Comparison of ENCODE assay signal across 12 mouse cellular contexts in genomic region chr7:67112495-67113216, GRCm38 (mm10).
A peak's percentile ranks its signal among the peaks of the same experiment; 100 is the strongest.
DNase-seq lines count a peak whose midpoint lies in the region; ATAC-seq and TF ChIP-seq lines count a peak whose summit lies in the region.
"Had no signal": no experiment of that assay in that cellular context is flagged by ENCODE, and none has a peak within 500 bp of the region (broad histone marks: within the 10 kb centered on the region; RNA-seq: fewer than 3 reads in every experiment).

No protein-coding gene starts in this region.

- H3K4me1 ChIP-seq in intestine, embryonic 15.5 days (replicated peaks) = no peaks in the 10 kb centered on the region

- H3K9ac ChIP-seq in intestine, embryonic 15.5 days = no peak overlapping the region
- H3K9ac ChIP-seq: embryonic facial prominence, embryonic 13.5 days; heart, embryonic 15.5 days; neural tube, embryonic 13.5 days had no signal

- no peaks in the 10 kb centered on the region for H3K27me3 ChIP-seq in C2C12 (ENCODE audit: control insufficient read depth, insufficient read depth, insufficient read length)
- no peaks in the 10 kb centered on the region for H3K27me3 ChIP-seq in intestine, embryonic 15.5 days (replicated peaks)
- H3K27me3 ChIP-seq: embryonic facial prominence, embryonic 13.5 days; heart, embryonic 15.5 days; neural tube, embryonic 13.5 days had no signal

- H3K36me3 ChIP-seq in C2C12 (ENCODE audit: control insufficient read depth, insufficient read depth) = no peaks in the 10 kb centered on the region
- H3K36me3 ChIP-seq in intestine, embryonic 15.5 days = no peaks in the 10 kb centered on the region
- H3K36me3 ChIP-seq: embryonic facial prominence, embryonic 13.5 days; heart, embryonic 15.5 days; neural tube, embryonic 13.5 days had no signal

- no peak overlapping the region for H3K4me3 ChIP-seq in C2C12 (ENCODE audit: insufficient read depth, poor library complexity, severe bottlenecking)
- H3K4me3 ChIP-seq in intestine, embryonic 15.5 days (replicated peaks) = no peak overlapping the region
- H3K4me3 ChIP-seq: embryonic facial prominence, embryonic 13.5 days; heart, embryonic 15.5 days; neural tube, embryonic 13.5 days had no signal

- H3K27ac ChIP-seq in intestine, embryonic 15.5 days = no peak overlapping the region
- H3K27ac ChIP-seq: embryonic facial prominence, embryonic 13.5 days; heart, embryonic 15.5 days; macrophage; neural tube, embryonic 13.5 days had no signal

- TF ChIP-seq CTCF in C2C12 (IDR thresholded peaks at IDR 0.05; ENCODE audit: control insufficient read depth, insufficient read depth, insufficient read length) = no peak

- H3K79me2 ChIP-seq in C2C12 (ENCODE audit: control insufficient read depth, insufficient read depth) = no peaks in the 10 kb centered on the region

- ATAC-seq in granulocyte monocyte progenitor cell, adult 5-6 weeks (replicated peaks; ENCODE audit: poor library complexity, severe bottlenecking) = peak; percentile 78
- no peak for ATAC-seq in intestine, embryonic 15.5 days
- ATAC-seq: Patski had no signal

- peak; percentile 25 for DNase-seq in 416B (ENCODE audit: low read depth)
- DNase-seq in mesoderm, embryonic 11.5 days (ENCODE audit: low read depth, low spot score) = peak; percentile 6
- no peak for DNase-seq in T-cell, adult 2 months (ENCODE audit: low spot score)
- no peak for DNase-seq in B cell, adult 2 months

- no peak overlapping the region for H3K4me2 ChIP-seq in intestine, embryonic 15.5 days (replicated peaks)
- H3K4me2 ChIP-seq: embryonic facial prominence, embryonic 13.5 days; heart, embryonic 15.5 days; neural tube, embryonic 13.5 days had no signal

- H3K79me3 ChIP-seq in C2C12 (ENCODE audit: low read depth) = no peaks in the 10 kb centered on the region

- no peaks in the 10 kb centered on the region for H3K9me3 ChIP-seq in intestine, embryonic 15.5 days
- H3K9me3 ChIP-seq: embryonic facial prominence, embryonic 13.5 days; heart, embryonic 15.5 days; neural tube, embryonic 13.5 days had no signal

- no peak overlapping the region for H3ac ChIP-seq in C2C12 (ENCODE audit: control insufficient read depth, insufficient read length, low read depth)

- WGBS in intestine, embryonic 15.5 days = 71% methylated on average over 14 of the region's 14 CpGs

TF ChIP-seq in C2C12, 6 proteins besides CTCF, POLR2A, EP300 and RAD21:
- TF ChIP-seq CEBPB (IDR thresholded peaks at IDR 0.05; ENCODE audit: low read depth) = no peak
- no peak for TF ChIP-seq USF1 (IDR thresholded peaks at IDR 0.05; ENCODE audit: low read depth)
- TF ChIP-seq MYOG (IDR thresholded peaks at IDR 0.05; ENCODE audit: control insufficient read depth, extremely low read depth, insufficient read length) = no peak
- no peak for TF ChIP-seq FOSL1 (IDR thresholded peaks at IDR 0.05; ENCODE audit: insufficient read depth, low read length, poor library complexity, severe bottlenecking)
- peak; percentile 56 for TF ChIP-seq MYOD1 (IDR thresholded peaks at IDR 0.05; ENCODE audit: control insufficient read depth, insufficient read length, low read depth)
- TF ChIP-seq MAX (IDR thresholded peaks at IDR 0.05) = no peak
TF ChIP-seq in C2C12: peak in this region for 1.

Comparison
In these comparisons a context has a peak if more than half of its experiments do, and no peak if none do; other contexts are left out.
1. DNase-seq: peak in 416B (single experiment) and mesoderm, embryonic 11.5 days (single experiment); none in T-cell, adult 2 months (single experiment) and B cell, adult 2 months (0 of 2).